Mouse (Mus musculus): Measurements from ENCODE around the gene 1700011M02Rik. TPM values are rescaled to one million over a fixed set of nuclear protein-coding genes. Genes with fewer than 3 reads are reported as not detected.
A peak's percentile ranks its signal among the peaks of the same experiment; 100 is the strongest.
"Not testable (repeated sequence)": the region's sequence is repeated elsewhere in the genome, so short reads cannot be mapped to it uniquely, and the experiment has no call there.

The 1700011M02Rik gene
- polyA plus RNA-seq (2012; ENCODE audit: insufficient read depth, insufficient read length, low replicate concordance, missing spikeins): not detected in 2 replicates

GRCm38 (mm10) chrX:102908587-102908986, at the start of gene 1700011M02Rik, which contains the start of gene Dmrtc1a:
1700011M02Rik (plus strand) TSS chrX:102908905.
Dmrtc1a (minus strand) TSS chrX:102908687.
- 80% methylated on average over 9 of the region's 9 CpGs for WGBS
- not testable (repeated sequence) for H3K27ac ChIP-seq (ENCODE audit: insufficient read depth, low read depth, low read length); H3K4me3 ChIP-seq (ENCODE audit: insufficient read depth, low read depth, low read length); H3K4me1 ChIP-seq (ENCODE audit: control insufficient read depth, insufficient read depth, low read length)

GRCm38 (mm10) chrX:102867871-102868270, 40.8 kb upstream of the 1700011M02Rik start, which contains the start of gene 1700031F05Rik:
1700031F05Rik (minus strand) TSS chrX:102867971.
- 92% methylated on average over 6 of the region's 6 CpGs for WGBS
- Histone ChIP-seq H3K4me1 (ENCODE audit: control insufficient read depth, insufficient read depth, low read length) (no peaks in the 10 kb centered on the region), H3K27ac (ENCODE audit: insufficient read depth, low read depth, low read length) (no peak within 1 kb of the TSS), H3K4me3 (ENCODE audit: insufficient read depth, low read depth, low read length) (no peak within 1 kb of the TSS)
- TF ChIP-seq POLR2A (IDR thresholded peaks at IDR 0.05; ENCODE audit: insufficient read depth, low read depth, low read length): no peak
- no peak for TF ChIP-seq CTCF (IDR thresholded peaks at IDR 0.05; ENCODE audit: insufficient read depth, low read depth, low read length)

- not testable (repeated sequence) for H3K4me1 ChIP-seq (ENCODE audit: control insufficient read depth, insufficient read depth, low read length); H3K4me3 ChIP-seq (ENCODE audit: insufficient read depth, low read depth, low read length); H3K27ac ChIP-seq (ENCODE audit: insufficient read depth, low read depth, low read length)
- 89% methylated on average over 1 of the region's 1 CpGs for WGBS
These were observed 6.1 kb downstream of the 1700011M02Rik start for GRCm38 (mm10) chrX:102914823-102915222.

GRCm38 (mm10) chrX:102926707-102927106, 18.0 kb downstream of the 1700011M02Rik start:
- H3K27ac ChIP-seq (ENCODE audit: insufficient read depth, low read depth, low read length); H3K4me3 ChIP-seq (ENCODE audit: insufficient read depth, low read depth, low read length); H3K4me1 ChIP-seq (ENCODE audit: control insufficient read depth, insufficient read depth, low read length): not testable (repeated sequence)
- WGBS: 29% methylated on average over 4 of the region's 4 CpGs

GRCm38 (mm10) chrX:102928072-102928471, 19.4 kb downstream of the 1700011M02Rik start, which contains the start of gene 1700018G05Rik:
1700018G05Rik (plus strand) TSS chrX:102928372.
- H3K4me1 ChIP-seq (ENCODE audit: control insufficient read depth, insufficient read depth, low read length); H3K4me3 ChIP-seq (ENCODE audit: insufficient read depth, low read depth, low read length); H3K27ac ChIP-seq (ENCODE audit: insufficient read depth, low read depth, low read length): not testable (repeated sequence)
- 98% methylated on average over 6 of the region's 6 CpGs for WGBS

- WGBS: 44% methylated on average over 12 of the region's 12 CpGs
- TF ChIP-seq POLR2A (IDR thresholded peaks at IDR 0.05; ENCODE audit: insufficient read depth, low read depth, low read length): no peak
- TF ChIP-seq CTCF (IDR thresholded peaks at IDR 0.05; ENCODE audit: insufficient read depth, low read depth, low read length): no peak
- Histone ChIP-seq H3K4me1 (ENCODE audit: control insufficient read depth, insufficient read depth, low read length) (peaks cover 11% of the 10 kb centered on the region), H3K4me3 (ENCODE audit: insufficient read depth, low read depth, low read length) (peak overlapping the region; percentile 94), H3K27ac (ENCODE audit: insufficient read depth, low read depth, low read length) (no peak overlapping the region)
These were observed 24.4 kb downstream of the 1700011M02Rik start for GRCm38 (mm10) chrX:102932992-102933570.

GRCm38 (mm10) chrX:102933571-102934394, 25.1 kb downstream of the 1700011M02Rik start:
- WGBS: 25% methylated on average over 64 of the region's 68 CpGs
- Histone ChIP-seq H3K27ac (ENCODE audit: insufficient read depth, low read depth, low read length) (peak overlapping the region; percentile 90), H3K4me1 (ENCODE audit: control insufficient read depth, insufficient read depth, low read length) (peaks cover 11% of the 10 kb centered on the region), H3K4me3 (ENCODE audit: insufficient read depth, low read depth, low read length) (peak overlapping the region; percentile 94)
- TF ChIP-seq POLR2A (IDR thresholded peaks at IDR 0.05; ENCODE audit: insufficient read depth, low read depth, low read length): peak; percentile 44
- peak; percentile 56 for TF ChIP-seq CTCF (IDR thresholded peaks at IDR 0.05; ENCODE audit: insufficient read depth, low read depth, low read length)

GRCm38 (mm10) chrX:102934395-102934764, 25.7 kb downstream of the 1700011M02Rik start:
- WGBS: 60% methylated on average over 8 of the region's 8 CpGs
- TF ChIP-seq CTCF (IDR thresholded peaks at IDR 0.05; ENCODE audit: insufficient read depth, low read depth, low read length) (no peak), POLR2A (IDR thresholded peaks at IDR 0.05; ENCODE audit: insufficient read depth, low read depth, low read length) (no peak)
- Histone ChIP-seq H3K4me1 (ENCODE audit: control insufficient read depth, insufficient read depth, low read length) (peaks cover 11% of the 10 kb centered on the region), H3K27ac (ENCODE audit: insufficient read depth, low read depth, low read length) (no peak overlapping the region), H3K4me3 (ENCODE audit: insufficient read depth, low read depth, low read length) (peak overlapping the region; percentile 94)

GRCm38 (mm10) chrX:102936743-102937142, 28.0 kb downstream of the 1700011M02Rik start:
- Histone ChIP-seq H3K4me3 (ENCODE audit: insufficient read depth, low read depth, low read length) (no peak overlapping the region), H3K27ac (ENCODE audit: insufficient read depth, low read depth, low read length) (no peak overlapping the region), H3K4me1 (ENCODE audit: control insufficient read depth, insufficient read depth, low read length) (peaks cover 11% of the 10 kb centered on the region)
- TF ChIP-seq POLR2A (IDR thresholded peaks at IDR 0.05; ENCODE audit: insufficient read depth, low read depth, low read length) (no peak), CTCF (IDR thresholded peaks at IDR 0.05; ENCODE audit: insufficient read depth, low read depth, low read length) (no peak)
- WGBS: 68% methylated on average over 5 of the region's 5 CpGs

GRCm38 (mm10) chrX:102950136-102950535, 41.4 kb downstream of the 1700011M02Rik start:
- WGBS: 93% methylated on average over 11 of the region's 11 CpGs
- not testable (repeated sequence) for H3K27ac ChIP-seq (ENCODE audit: insufficient read depth, low read depth, low read length); H3K4me3 ChIP-seq (ENCODE audit: insufficient read depth, low read depth, low read length); H3K4me1 ChIP-seq (ENCODE audit: control insufficient read depth, insufficient read depth, low read length)

Measured in olfactory bulb, adult 2 months (tissue).